In genomic region chr7:44482836-44483435, GRCm38 (mm10) we compare ENCODE assay signal across 18 mouse cellular contexts. TPM values are rescaled to one million over a fixed set of nuclear protein-coding genes. Genes with fewer than 3 reads are reported as not detected.
DNase-seq lines count a peak whose midpoint lies in the region; ATAC-seq lines count a peak whose summit lies in the region.
"Had no signal": no experiment of that assay in that cellular context is flagged by ENCODE, and none has a peak within 500 bp of the region (broad histone marks: within the 10 kb centered on the region; RNA-seq: fewer than 3 reads in every experiment).

No protein-coding gene starts in this region.

- H3K4me2 ChIP-seq in heart, embryonic 11.5 days: peak overlapping the region; percentile 59
- no peak overlapping the region for H3K4me2 ChIP-seq in midbrain, embryonic 16.5 days (ENCODE audit: low read length)
- no peak overlapping the region for H3K4me2 ChIP-seq in midbrain, embryonic 14.5 days (ENCODE audit: low read length)
- H3K4me2 ChIP-seq in liver, embryonic 11.5 days: peak overlapping the region; percentile 56
- H3K4me2 ChIP-seq: forebrain, embryonic 15.5 days; limb, embryonic 15.5 days had no signal

- peaks cover 6% of the 10 kb centered on the region; the same call in 1 of the 2 replicates for H3K4me1 ChIP-seq in heart, embryonic 11.5 days (ENCODE audit: control insufficient read depth, insufficient read depth, low read length)
- no peaks in the 10 kb centered on the region for H3K4me1 ChIP-seq in midbrain, embryonic 16.5 days (ENCODE audit: control insufficient read depth, insufficient read depth, low read length)
- H3K4me1 ChIP-seq in midbrain, embryonic 14.5 days (ENCODE audit: control insufficient read depth, insufficient read depth, low read length): no peaks in the 10 kb centered on the region
- H3K4me1 ChIP-seq in liver, embryonic 11.5 days (replicated peaks; ENCODE audit: control insufficient read depth, insufficient read depth, low read length): peaks cover 11% of the 10 kb centered on the region
- H3K4me1 ChIP-seq: forebrain, embryonic 15.5 days; limb, embryonic 15.5 days had no signal

- intact Hi-C loops in heart, postnatal 14 days (cut with DNase I): no loop called here

- H3K9ac ChIP-seq in heart, embryonic 11.5 days (ENCODE audit: low read depth, low read length): peak overlapping the region; percentile 65
- H3K9ac ChIP-seq in midbrain, embryonic 16.5 days (ENCODE audit: low read depth, low read length): 0 out of 2 replicates have a peak overlapping the region, but pooled peaks have one; percentile 38
- H3K9ac ChIP-seq in midbrain, embryonic 14.5 days (replicated peaks; ENCODE audit: low read length): no peak overlapping the region
- H3K9ac ChIP-seq in liver, embryonic 11.5 days (ENCODE audit: low read depth, low read length): peak overlapping the region; percentile 53
- H3K9ac ChIP-seq: forebrain, embryonic 15.5 days; limb, embryonic 15.5 days had no signal

- 48% methylated on average over 3 of the region's 3 CpGs for WGBS in heart, embryonic 11.5 days (ENCODE audit: insufficient replicate concordance)
- 81% methylated on average over 3 of the region's 3 CpGs for WGBS in midbrain, embryonic 16.5 days
- 83% methylated on average over 3 of the region's 3 CpGs for WGBS in midbrain, embryonic 14.5 days
- WGBS in liver, embryonic 11.5 days: 50% methylated on average over 3 of the region's 3 CpGs

- no peaks in the 10 kb centered on the region for H3K9me3 ChIP-seq in heart, embryonic 11.5 days (replicated peaks; ENCODE audit: control insufficient read depth, low read length)
- H3K9me3 ChIP-seq in midbrain, embryonic 16.5 days (replicated peaks; ENCODE audit: control insufficient read depth, low read length, poor library complexity, severe bottlenecking): no peaks in the 10 kb centered on the region
- H3K9me3 ChIP-seq in midbrain, embryonic 14.5 days (ENCODE audit: control insufficient read depth, low read length): no peaks in the 10 kb centered on the region
- H3K9me3 ChIP-seq in liver, embryonic 11.5 days (ENCODE audit: control insufficient read depth, low read length): no peaks in the 10 kb centered on the region
- H3K9me3 ChIP-seq: forebrain, embryonic 15.5 days; limb, embryonic 15.5 days; megakaryocyte, embryonic 14.5 days had no signal

- peak overlapping the region; percentile 25 for H3K4me3 ChIP-seq in heart, embryonic 11.5 days (ENCODE audit: low read depth, low read length)
- H3K4me3 ChIP-seq in midbrain, embryonic 16.5 days (ENCODE audit: low read depth, low read length): no peak overlapping the region
- H3K4me3 ChIP-seq in midbrain, embryonic 14.5 days (replicated peaks; ENCODE audit: low read depth, low read length): no peak overlapping the region
- H3K4me3 ChIP-seq in liver, embryonic 11.5 days (ENCODE audit: low read depth, low read length): no peak overlapping the region
- H3K4me3 ChIP-seq: forebrain, embryonic 15.5 days; limb, embryonic 15.5 days; megakaryocyte, embryonic 14.5 days had no signal

- ATAC-seq in heart, embryonic 11.5 days (replicated peaks; ENCODE audit: insufficient number of reproducible peaks, low FRiP score, low TSS enrichment): peak; percentile 64
- ATAC-seq in midbrain, embryonic 16.5 days: no peak
- ATAC-seq in midbrain, embryonic 14.5 days (ENCODE audit: low FRiP score, low TSS enrichment): no peak
- peak; percentile 93 for ATAC-seq in liver, embryonic 11.5 days (replicated peaks; ENCODE audit: low FRiP score)
- ATAC-seq: forebrain, embryonic 15.5 days; inflammation-experienced regulatory T-cells, adult 6 months; Patski had no signal

- H3K36me3 ChIP-seq in heart, embryonic 11.5 days (ENCODE audit: control insufficient read depth, insufficient read depth, low read length): no peaks in the 10 kb centered on the region
- no peaks in the 10 kb centered on the region for H3K36me3 ChIP-seq in midbrain, embryonic 16.5 days (ENCODE audit: control insufficient read depth, insufficient read depth, low read length)
- H3K36me3 ChIP-seq in midbrain, embryonic 14.5 days (ENCODE audit: control insufficient read depth, insufficient read depth, low read length): no peaks in the 10 kb centered on the region
- no peaks in the 10 kb centered on the region for H3K36me3 ChIP-seq in liver, embryonic 11.5 days (ENCODE audit: control insufficient read depth, insufficient read depth, low read length)
- H3K36me3 ChIP-seq: forebrain, embryonic 15.5 days had no signal

- no peaks in the 10 kb centered on the region for H3K27me3 ChIP-seq in heart, embryonic 11.5 days (ENCODE audit: control insufficient read depth, insufficient read depth, low read length)
- H3K27me3 ChIP-seq in midbrain, embryonic 16.5 days (ENCODE audit: control insufficient read depth, insufficient read depth, low read depth, low read length): peaks cover 3% of the 10 kb centered on the region
- H3K27me3 ChIP-seq in midbrain, embryonic 14.5 days (ENCODE audit: control insufficient read depth, insufficient read depth, low read length): peaks cover 10% of the 10 kb centered on the region; the same call in 1 of the 2 replicates
- peaks cover 36% of the 10 kb centered on the region for H3K27me3 ChIP-seq in liver, embryonic 11.5 days (replicated peaks; ENCODE audit: control insufficient read depth, insufficient read depth, low read length)

- DNase-seq in heart, postnatal 14 days: no peak
- no peak for DNase-seq in midbrain, embryonic 14.5 days
- DNase-seq in liver, embryonic 11.5 days (ENCODE audit: low spot score): no peak
- no peak for DNase-seq in B cell, adult 2 months
- no peak for DNase-seq in layer of hippocampus, postnatal 14 days (ENCODE audit: low spot score in 2 of 2)
- no peak for DNase-seq in lung, postnatal 14 days
- DNase-seq: adrenal gland, adult 8-10 months; cerebellum, adult 18-20 months; embryo, embryonic 11 days; kidney, postnatal 36 days had no signal

- peak overlapping the region; percentile 70 for H3K27ac ChIP-seq in heart, embryonic 11.5 days (ENCODE audit: low read depth, low read length)
- no peak overlapping the region for H3K27ac ChIP-seq in midbrain, embryonic 16.5 days (ENCODE audit: low read length)
- H3K27ac ChIP-seq in midbrain, embryonic 14.5 days (replicated peaks; ENCODE audit: low read depth, low read length): no peak overlapping the region
- H3K27ac ChIP-seq in liver, embryonic 11.5 days (ENCODE audit: low read depth, low read length): peak overlapping the region; percentile 82
- H3K27ac ChIP-seq: forebrain, embryonic 15.5 days; limb, embryonic 15.5 days had no signal

RNA-seq across cellular contexts. Expression of gene Emc10, which starts 13.4 kb away (rescaled TPM):
- 75.1 and 87.1 TPM in 2 replicates for polyA plus RNA-seq in heart, embryonic 11.5 days (2014; fragmentation: Nextera tagmentation; extraction: Ambion mirVana)
- total RNA-seq in heart, postnatal 14 days (2021): 10 to 100 TPM; 95.4 to 98.8 TPM
- 121 and 137 TPM in 2 replicates for polyA plus RNA-seq in midbrain, embryonic 16.5 days (2015; fragmentation: Nextera tagmentation; extraction: Ambion mirVana)
- 152 and 163 TPM in 2 replicates for polyA plus RNA-seq in midbrain, embryonic 14.5 days (2014; fragmentation: Nextera tagmentation; extraction: Ambion mirVana)
- 72.8 and 75.2 TPM in 2 replicates for polyA plus RNA-seq in liver, embryonic 11.5 days (2014; fragmentation: Nextera tagmentation; extraction: Ambion mirVana)
- 100 to 1,000 TPM; 163 to 173 TPM for total RNA-seq in layer of hippocampus, postnatal 14 days (2021)

RNA-seq across cellular contexts. Expression of gene Fam71e1, which starts 13.4 kb away (rescaled TPM):
- polyA plus RNA-seq in heart, embryonic 11.5 days (2014; fragmentation: Nextera tagmentation; extraction: Ambion mirVana): 8.9 and 10.6 TPM in 2 replicates
- 1 to 10 TPM; 5.3 to 6.5 TPM for total RNA-seq in heart, postnatal 14 days (2021)
- 24.2 and 29.8 TPM in 2 replicates for polyA plus RNA-seq in midbrain, embryonic 16.5 days (2015; fragmentation: Nextera tagmentation; extraction: Ambion mirVana)
- 26.8 and 28.6 TPM in 2 replicates for polyA plus RNA-seq in midbrain, embryonic 14.5 days (2014; fragmentation: Nextera tagmentation; extraction: Ambion mirVana)
- polyA plus RNA-seq in liver, embryonic 11.5 days (2014; fragmentation: Nextera tagmentation; extraction: Ambion mirVana): 4.7 and 5.9 TPM in 2 replicates
- total RNA-seq in layer of hippocampus, postnatal 14 days (2021): 10 to 100 TPM; 29.8 to 48.4 TPM

RNA-seq across cellular contexts. Expression of gene Josd2, which starts 15.2 kb away (rescaled TPM):
- 169 and 181 TPM in 2 replicates for polyA plus RNA-seq in heart, embryonic 11.5 days (2014; fragmentation: Nextera tagmentation; extraction: Ambion mirVana)
- total RNA-seq in heart, postnatal 14 days (2021): 100 to 1,000 TPM; 105 to 111 TPM
- polyA plus RNA-seq in midbrain, embryonic 16.5 days (2015; fragmentation: Nextera tagmentation; extraction: Ambion mirVana): 39.5 and 39.6 TPM in 2 replicates
- polyA plus RNA-seq in midbrain, embryonic 14.5 days (2014; fragmentation: Nextera tagmentation; extraction: Ambion mirVana): 27.9 and 32.5 TPM in 2 replicates
- 145 and 146 TPM in 2 replicates for polyA plus RNA-seq in liver, embryonic 11.5 days (2014; fragmentation: Nextera tagmentation; extraction: Ambion mirVana)
- 10 to 100 TPM; 60.7 to 64.3 TPM for total RNA-seq in layer of hippocampus, postnatal 14 days (2021)

RNA-seq across cellular contexts. Expression of gene Aspdh, which starts 17.7 kb away (rescaled TPM):
- polyA plus RNA-seq in heart, embryonic 11.5 days (2014; fragmentation: Nextera tagmentation; extraction: Ambion mirVana): 1.3 and 1.5 TPM in 2 replicates
- 1 to 10 TPM in 1 of 2 experiments, under 1 TPM in 1; 1.00 to 1.1 TPM for total RNA-seq in heart, postnatal 14 days (2021)
- 3.9 and 4.2 TPM in 2 replicates for polyA plus RNA-seq in midbrain, embryonic 16.5 days (2015; fragmentation: Nextera tagmentation; extraction: Ambion mirVana)
- 8.6 and 8.9 TPM in 2 replicates for polyA plus RNA-seq in midbrain, embryonic 14.5 days (2014; fragmentation: Nextera tagmentation; extraction: Ambion mirVana)
- polyA plus RNA-seq in liver, embryonic 11.5 days (2014; fragmentation: Nextera tagmentation; extraction: Ambion mirVana): 5.6 and 6.4 TPM in 2 replicates
- 10 to 100 TPM; 15.0 to 15.4 TPM for total RNA-seq in layer of hippocampus, postnatal 14 days (2021)
- total RNA-seq: gastrocnemius, postnatal 4 days had no signal
- polyA plus RNA-seq: inflammation-experienced regulatory T-cells, adult 6 months; Patski had no signal

RNA-seq across cellular contexts. Expression of gene Mybpc2, which starts 41.5 kb away (rescaled TPM):
- polyA plus RNA-seq in heart, embryonic 11.5 days (2014; fragmentation: Nextera tagmentation; extraction: Ambion mirVana): 0.37 and 0.47 TPM in 2 replicates
- total RNA-seq in heart, postnatal 14 days (2021): 10 to 100 TPM; 10.5 to 16.8 TPM
- 0.16 and 0.17 TPM in 2 replicates for polyA plus RNA-seq in midbrain, embryonic 16.5 days (2015; fragmentation: Nextera tagmentation; extraction: Ambion mirVana)
- 0.15 and 0.20 TPM in 2 replicates for polyA plus RNA-seq in midbrain, embryonic 14.5 days (2014; fragmentation: Nextera tagmentation; extraction: Ambion mirVana)
- not detected in 2 replicates for polyA plus RNA-seq in liver, embryonic 11.5 days (2014; fragmentation: Nextera tagmentation; extraction: Ambion mirVana)
- under 1 TPM in 1 of 2 experiments, not detected in 1; 0.10 TPM for total RNA-seq in layer of hippocampus, postnatal 14 days (2021)
- polyA plus RNA-seq: inflammation-experienced regulatory T-cells, adult 6 months had no signal

Comparison
In these comparisons a context has a peak if more than half of its experiments do, and no peak if none do; other contexts are left out.
1. ATAC-seq: peak in heart, embryonic 11.5 days (single experiment) and liver, embryonic 11.5 days (single experiment); none in midbrain, embryonic 16.5 days (single experiment) and midbrain, embryonic 14.5 days (single experiment).
2. H3K27ac ChIP-seq: peak in heart, embryonic 11.5 days (single experiment) and liver, embryonic 11.5 days (single experiment); none in midbrain, embryonic 16.5 days (single experiment) and midbrain, embryonic 14.5 days (single experiment).
3. H3K4me2 ChIP-seq: peak in heart, embryonic 11.5 days (single experiment) and liver, embryonic 11.5 days (single experiment); none in midbrain, embryonic 16.5 days (single experiment) and midbrain, embryonic 14.5 days (single experiment).